Mouse (Mus musculus) ES-E14 (cell line): ENCODE results near the gene Gpx3.

Experiments
- ZC3H11A ChIP-seq: IDR thresholded peaks from 2 replicates; pipeline ENCODE4 v1.6.1; 2012; ENCODE audit warnings: low read depth, mild to moderate bottlenecking, inconsistent platforms, low read length, borderline replicate concordance
- ZNF384 ChIP-seq: IDR thresholded peaks from 2 replicates; pipeline ENCODE4 v1.6.1; 2012; ENCODE audit warnings: low read depth, low read length, inconsistent platforms

DNA sequence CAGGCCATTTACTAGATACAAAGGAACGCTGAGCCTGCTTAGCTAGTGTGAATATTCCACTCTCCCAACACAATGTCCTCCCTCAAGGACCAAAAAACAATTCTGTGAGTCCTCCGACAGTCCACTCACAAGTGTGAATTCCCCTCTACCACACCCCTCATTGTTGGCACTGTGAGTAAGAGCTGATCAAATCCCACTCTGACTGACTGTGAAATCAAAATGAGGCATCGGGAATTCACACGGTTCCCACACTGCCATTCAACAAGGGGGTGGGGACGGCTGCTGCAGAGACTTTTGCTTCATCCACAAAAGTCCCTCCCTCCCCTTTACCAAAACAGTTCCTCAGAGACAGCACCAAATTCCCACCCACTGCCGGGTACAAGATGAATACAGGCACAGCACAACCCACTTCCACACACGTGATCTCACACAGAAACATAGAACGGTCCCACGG lies 51.8 kb downstream of the Gpx3 start:
- TF ChIP-seq ZC3H11A (no peak), ZNF384 (no peak)
